Mouse (Mus musculus): ENCODE data around the gene Tgm1.

DNA sequence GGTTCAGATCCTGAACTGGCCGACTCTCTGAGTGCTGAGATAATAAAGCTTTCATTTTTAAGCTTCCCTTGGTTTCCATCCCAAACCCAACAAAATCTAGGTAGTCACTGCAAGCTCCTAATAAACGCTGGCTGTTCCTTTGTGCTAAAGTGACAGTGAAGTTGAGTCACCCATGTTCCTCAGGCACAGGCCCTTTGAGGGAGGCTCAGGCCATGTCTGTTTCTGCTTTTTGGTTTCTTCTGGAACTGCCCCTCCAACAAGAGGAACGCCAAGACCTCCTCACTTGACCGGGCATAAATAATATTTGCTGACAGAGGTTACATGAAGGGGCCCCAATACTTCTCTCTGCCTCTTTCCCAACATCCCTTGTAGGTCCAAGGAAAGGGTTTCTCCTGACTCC is 22.0 kb upstream of the Tgm1 start:
- TF ChIP-seq CTCF (IDR thresholded peaks at IDR 0.05; ENCODE audit: low read depth): no peak
- no peak for TF ChIP-seq EP300 (optimal IDR thresholded peaks at IDR 0.05)
